Mouse (Mus musculus): ENCODE data around the gene Tmem208. TPM values are rescaled to one million over a fixed set of nuclear protein-coding genes. Genes with fewer than 3 reads are reported as not detected.

The Tmem208 gene
- polyA plus RNA-seq, 1 experiment from 2014 or later: 105 TPM

GRCm38 (mm10) chr8:105355179-105356024 lies 29.2 kb downstream of the Tmem208 start:
- no peak overlapping the region for H3K4me2 ChIP-seq (replicated peaks; ENCODE audit: low read depth)
- H3K4me1 ChIP-seq (replicated peaks; ENCODE audit: control insufficient read depth, insufficient read depth): no peaks in the 10 kb centered on the region
- ATAC-seq (ENCODE audit: low FRiP score, low TSS enrichment) (no peak), DNase-seq (ENCODE audit: low spot score) (no peak)
- 72% methylated on average over 26 of the region's 26 CpGs for WGBS
- no peaks in the 10 kb centered on the region for H3K9me3 ChIP-seq (ENCODE audit: control insufficient read depth, low read length)
- no peak overlapping the region for H3K9ac ChIP-seq (ENCODE audit: low read length)
- H3K4me3 ChIP-seq (ENCODE audit: low read depth, low read length): no peak overlapping the region
- no peaks in the 10 kb centered on the region for H3K36me3 ChIP-seq (ENCODE audit: control insufficient read depth, insufficient read depth, low read length)
- TF ChIP-seq CTCF (IDR thresholded peaks at IDR 0.05; ENCODE audit: low read depth) (no peak), EP300 (optimal IDR thresholded peaks at IDR 0.05) (no peak)
- H3K27ac ChIP-seq (replicated peaks): no peak overlapping the region
- H3K27me3 ChIP-seq (ENCODE audit: control insufficient read depth, insufficient read depth, low read length): no peaks in the 10 kb centered on the region

DNA sequence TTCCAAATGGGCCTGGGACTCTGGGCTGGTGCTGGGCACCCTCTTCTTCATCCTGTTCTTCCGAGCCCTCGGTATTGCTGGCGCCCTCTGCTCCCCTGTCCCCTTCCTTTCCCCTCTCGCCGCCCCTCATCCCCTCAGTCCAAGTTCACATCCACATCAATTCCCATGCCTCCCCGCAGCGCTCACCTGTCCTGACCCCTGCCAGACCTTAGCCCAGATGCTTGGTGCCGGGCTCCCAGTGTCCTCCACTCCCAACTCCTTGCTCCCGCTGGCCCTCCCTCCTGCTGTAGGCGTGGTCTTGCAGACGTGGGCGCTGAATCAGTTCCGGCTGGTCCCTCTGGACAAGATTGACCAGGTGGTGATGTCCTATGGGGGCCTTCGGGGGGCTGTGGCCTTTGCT lies 30.5 kb downstream of the Tmem208 start:
- 83% methylated on average over 14 of the region's 14 CpGs for WGBS
- Histone ChIP-seq H3K27ac (replicated peaks) (no peak overlapping the region), H3K27me3 (ENCODE audit: control insufficient read depth, insufficient read depth, low read length) (no peaks in the 10 kb centered on the region), H3K36me3 (ENCODE audit: control insufficient read depth, insufficient read depth, low read length) (no peaks in the 10 kb centered on the region), H3K9ac (ENCODE audit: low read length) (no peak overlapping the region), H3K9me3 (ENCODE audit: control insufficient read depth, low read length) (no peaks in the 10 kb centered on the region), H3K4me2 (replicated peaks; ENCODE audit: low read depth) (no peak overlapping the region), H3K4me1 (replicated peaks; ENCODE audit: control insufficient read depth, insufficient read depth) (no peaks in the 10 kb centered on the region), H3K4me3 (ENCODE audit: low read depth, low read length) (no peak overlapping the region)
- no peak for TF ChIP-seq CTCF (IDR thresholded peaks at IDR 0.05; ENCODE audit: low read depth)
- TF ChIP-seq EP300 (optimal IDR thresholded peaks at IDR 0.05): no peak
- DNase-seq (ENCODE audit: low spot score): no peak
- ATAC-seq (ENCODE audit: low FRiP score, low TSS enrichment): 0 out of 2 replicates have a peak, but pooled peaks have one; percentile 2

DNA sequence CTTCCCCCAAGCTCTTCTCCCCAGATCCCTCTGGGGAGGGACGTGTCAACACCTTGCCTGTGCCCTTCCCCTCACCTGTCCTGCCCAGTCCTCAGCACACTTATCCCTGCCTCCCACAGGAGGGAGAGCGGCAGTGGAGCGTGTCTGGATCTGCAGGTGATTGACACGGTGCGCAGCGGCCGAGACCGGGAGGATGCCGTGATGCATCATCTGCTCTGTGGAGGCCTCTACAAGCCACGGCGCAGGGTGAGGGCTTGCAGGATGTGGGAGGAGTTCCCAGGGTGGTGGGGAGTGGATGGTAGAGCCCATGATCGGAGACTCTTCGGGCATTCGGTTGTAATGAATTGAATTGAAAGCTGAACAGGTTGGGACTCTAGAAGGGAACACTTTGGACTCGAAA lies 33.1 kb downstream of the Tmem208 start:
- TF ChIP-seq EP300 (optimal IDR thresholded peaks at IDR 0.05) (no peak), CTCF (IDR thresholded peaks at IDR 0.05; ENCODE audit: low read depth) (no peak)
- H3K9ac ChIP-seq (ENCODE audit: low read length): no peak overlapping the region
- WGBS: 59% methylated on average over 15 of the region's 15 CpGs
- ATAC-seq (ENCODE audit: low FRiP score, low TSS enrichment) (no peak), DNase-seq (ENCODE audit: low spot score) (no peak)
- no peaks in the 10 kb centered on the region for H3K27me3 ChIP-seq (ENCODE audit: control insufficient read depth, insufficient read depth, low read length)
- no peaks in the 10 kb centered on the region for H3K36me3 ChIP-seq (ENCODE audit: control insufficient read depth, insufficient read depth, low read length)
- H3K4me1 ChIP-seq (replicated peaks; ENCODE audit: control insufficient read depth, insufficient read depth): no peaks in the 10 kb centered on the region
- H3K9me3 ChIP-seq (ENCODE audit: control insufficient read depth, low read length): no peaks in the 10 kb centered on the region
- no peak overlapping the region for H3K4me2 ChIP-seq (replicated peaks; ENCODE audit: low read depth)
- H3K4me3 ChIP-seq (ENCODE audit: low read depth, low read length): no peak overlapping the region
- H3K27ac ChIP-seq (replicated peaks): no peak overlapping the region

- H3K4me1 ChIP-seq (replicated peaks; ENCODE audit: control insufficient read depth, insufficient read depth): no peaks in the 10 kb centered on the region
- ATAC-seq (ENCODE audit: low FRiP score, low TSS enrichment) (peak; percentile 46; the same call in 1 of the 2 replicates), DNase-seq (ENCODE audit: low spot score) (no peak)
- no peak overlapping the region for H3K4me3 ChIP-seq (ENCODE audit: low read depth, low read length)
- no peak for TF ChIP-seq EP300 (optimal IDR thresholded peaks at IDR 0.05)
- TF ChIP-seq CTCF (IDR thresholded peaks at IDR 0.05; ENCODE audit: low read depth): peak; percentile 70
- H3K27ac ChIP-seq (replicated peaks): no peak overlapping the region
- no peaks in the 10 kb centered on the region for H3K36me3 ChIP-seq (ENCODE audit: control insufficient read depth, insufficient read depth, low read length)
- H3K9ac ChIP-seq (ENCODE audit: low read length): no peak overlapping the region
- no peaks in the 10 kb centered on the region for H3K27me3 ChIP-seq (ENCODE audit: control insufficient read depth, insufficient read depth, low read length)
- H3K4me2 ChIP-seq (replicated peaks; ENCODE audit: low read depth): no peak overlapping the region
- 49% methylated on average over 4 of the region's 4 CpGs for WGBS
- no peaks in the 10 kb centered on the region for H3K9me3 ChIP-seq (ENCODE audit: control insufficient read depth, low read length)
Observed at GRCm38 (mm10) chr8:105359646-105360045, 33.5 kb downstream of the Tmem208 start.

- Histone ChIP-seq H3K9me3 (ENCODE audit: control insufficient read depth, low read length) (no peaks in the 10 kb centered on the region), H3K4me1 (replicated peaks; ENCODE audit: control insufficient read depth, insufficient read depth) (no peaks in the 10 kb centered on the region), H3K4me2 (replicated peaks; ENCODE audit: low read depth) (no peak overlapping the region), H3K27me3 (ENCODE audit: control insufficient read depth, insufficient read depth, low read length) (no peaks in the 10 kb centered on the region), H3K9ac (ENCODE audit: low read length) (no peak overlapping the region), H3K4me3 (ENCODE audit: low read depth, low read length) (no peak overlapping the region), H3K36me3 (ENCODE audit: control insufficient read depth, insufficient read depth, low read length) (no peaks in the 10 kb centered on the region), H3K27ac (replicated peaks) (no peak overlapping the region)
- ATAC-seq (ENCODE audit: low FRiP score, low TSS enrichment) (no peak), DNase-seq (ENCODE audit: low spot score) (no peak)
- 56% methylated on average over 12 of the region's 12 CpGs for WGBS
- TF ChIP-seq EP300 (optimal IDR thresholded peaks at IDR 0.05) (no peak), CTCF (IDR thresholded peaks at IDR 0.05; ENCODE audit: low read depth) (no peak)
Observed at GRCm38 (mm10) chr8:105361751-105362702, 35.9 kb downstream of the Tmem208 start.

Data from stomach, postnatal 0 days (tissue).